Mouse (Mus musculus): ENCODE data around the gene Lrmda. TPM values are rescaled to one million over a fixed set of nuclear protein-coding genes. Genes with fewer than 3 reads are reported as not detected.

Gene Lrmda
- total RNA-seq, 2 experiments from 2014 or later: 6.8 to 9.1 TPM

DNA sequence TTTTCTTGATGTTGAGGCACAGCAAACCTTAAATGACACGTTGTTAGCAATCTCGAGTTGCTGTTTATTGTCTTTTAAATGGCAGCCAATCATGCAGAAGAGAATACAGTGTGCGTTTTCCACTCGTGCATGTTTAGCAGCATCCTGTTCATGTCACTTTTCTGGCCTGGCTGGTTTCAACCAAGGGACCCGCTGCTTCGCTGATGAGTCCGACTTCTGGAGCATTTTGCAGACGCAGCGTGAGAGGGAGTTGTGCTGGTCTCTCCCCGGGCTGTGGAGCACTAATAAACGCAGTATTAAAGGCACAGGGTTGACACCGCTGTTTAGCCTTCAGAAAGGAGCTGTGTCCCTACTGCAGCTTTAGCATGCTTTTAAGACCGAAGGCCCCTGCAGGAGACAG, 133.2 kb downstream of the Lrmda start:
- DNase-seq (ENCODE audit: low spot score in 2 of 2): no peak

- DNase-seq (ENCODE audit: low spot score in 2 of 2): no peak
Observed at GRCm38 (mm10) chr14:22154096-22154495, 134.6 kb downstream of the Lrmda start.

DNA sequence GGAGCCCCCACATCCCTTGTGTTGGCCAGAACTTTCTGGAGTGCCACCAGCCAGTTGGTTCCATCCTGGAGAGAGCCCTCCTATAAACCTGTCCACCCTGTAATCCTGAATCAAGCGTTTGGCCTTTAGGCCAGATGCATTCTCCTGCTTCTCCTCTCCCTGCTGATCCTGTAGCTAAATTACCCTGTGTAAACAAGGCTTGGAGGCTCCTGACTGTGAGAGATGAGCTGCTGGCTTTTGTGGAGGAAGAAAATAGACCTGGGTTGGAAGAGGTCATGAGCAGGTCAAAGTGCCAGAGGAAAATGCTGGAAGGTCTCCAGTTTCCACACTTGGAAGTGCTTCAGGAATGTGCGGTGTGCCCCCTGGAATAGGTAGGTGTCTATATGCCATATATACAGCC, 135.5 kb downstream of the Lrmda start:
- no peak for DNase-seq (ENCODE audit: low spot score in 2 of 2)

DNA sequence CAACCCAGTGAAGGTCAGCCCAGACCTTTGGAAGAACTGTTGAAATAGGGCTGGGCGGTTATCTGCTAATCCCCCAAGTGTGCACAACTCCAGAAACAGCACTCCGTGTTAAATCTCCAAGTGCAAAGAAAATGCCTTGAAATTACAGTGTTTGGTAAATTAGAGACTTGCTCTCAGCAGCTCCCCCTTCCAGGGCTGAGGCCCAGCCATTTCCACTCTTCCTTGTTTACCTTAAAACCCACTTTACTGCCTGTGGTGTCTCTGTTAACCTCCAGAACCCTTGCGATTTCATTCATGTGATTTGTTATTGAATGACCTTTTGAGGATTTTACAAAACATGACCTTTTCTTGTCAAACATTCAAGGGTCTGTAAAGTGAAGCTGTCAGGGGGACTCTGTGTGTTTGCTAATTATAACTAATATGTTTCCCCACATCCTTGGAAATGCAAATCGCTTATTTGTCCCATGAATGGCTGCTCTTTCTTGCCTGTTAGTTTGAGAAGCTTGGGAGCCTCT, 136.1 kb downstream of the Lrmda start:
- no peak for DNase-seq (ENCODE audit: low spot score in 2 of 2)

DNA sequence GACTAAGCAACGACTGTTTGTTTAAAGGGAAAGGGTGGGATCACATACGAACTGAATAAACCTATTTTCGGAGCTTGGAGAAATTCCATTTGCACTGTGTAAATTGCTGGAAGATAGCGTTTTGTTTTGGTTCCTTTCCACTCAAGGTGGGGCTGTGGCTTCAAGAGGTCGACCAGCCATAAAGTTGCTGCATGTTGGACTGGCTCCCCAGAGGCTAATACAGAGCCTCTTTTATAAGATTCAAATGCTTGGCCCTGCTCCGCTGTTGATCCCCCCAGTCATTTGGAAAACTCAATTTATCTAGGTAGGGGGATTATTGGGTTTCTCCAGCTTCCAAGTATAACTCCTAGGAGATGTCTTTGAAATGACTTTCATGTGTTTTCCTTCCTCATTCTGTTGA, 137.5 kb downstream of the Lrmda start:
- no peak for DNase-seq (ENCODE audit: low spot score in 2 of 2)

DNA sequence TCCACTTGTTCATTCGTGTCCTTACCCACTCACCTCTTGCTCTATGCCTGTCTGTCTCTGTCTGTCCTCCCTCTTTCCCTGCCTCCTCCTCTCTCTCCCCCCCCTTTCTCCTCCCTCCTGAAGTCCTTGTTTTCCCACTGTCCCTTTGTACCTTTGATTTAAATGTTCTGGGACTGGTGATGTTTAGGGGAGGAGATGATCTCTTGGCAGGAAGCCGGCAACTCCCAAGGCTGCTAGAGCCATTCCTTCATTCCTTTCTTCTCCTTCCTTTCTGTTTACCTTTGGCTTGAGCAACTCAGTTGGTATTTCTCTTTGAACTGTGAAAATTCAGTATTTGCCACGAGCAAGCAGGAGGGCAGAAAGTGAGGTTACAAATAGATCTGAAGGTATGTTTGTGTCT, 141.9 kb downstream of the Lrmda start:
- DNase-seq (ENCODE audit: low spot score in 2 of 2): no peak

DNA sequence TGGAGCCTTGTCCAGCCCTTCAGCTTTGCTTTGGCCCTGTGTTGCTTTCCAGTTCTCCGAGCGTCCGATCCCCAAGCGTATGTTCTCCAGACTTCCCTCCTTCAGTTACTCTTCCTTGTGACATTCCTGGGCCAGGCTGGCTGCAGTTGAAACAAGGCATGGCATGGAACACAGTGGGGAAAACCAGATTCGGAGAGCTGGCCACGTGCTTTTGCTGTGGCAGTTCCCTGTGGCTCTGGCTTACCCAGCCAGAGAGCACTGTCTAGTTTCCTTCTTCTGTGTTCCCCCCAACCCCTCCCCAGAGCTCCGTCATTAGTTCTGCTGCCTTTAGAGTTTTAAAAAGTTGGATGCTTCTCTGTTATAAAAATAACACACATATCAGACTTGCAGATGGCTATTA, 147.8 kb downstream of the Lrmda start:
- DNase-seq (ENCODE audit: low spot score in 2 of 2): no peak

- DNase-seq (ENCODE audit: low spot score in 2 of 2): no peak
Observed at GRCm38 (mm10) chr14:22168077-22168794, 148.7 kb downstream of the Lrmda start.

DNA sequence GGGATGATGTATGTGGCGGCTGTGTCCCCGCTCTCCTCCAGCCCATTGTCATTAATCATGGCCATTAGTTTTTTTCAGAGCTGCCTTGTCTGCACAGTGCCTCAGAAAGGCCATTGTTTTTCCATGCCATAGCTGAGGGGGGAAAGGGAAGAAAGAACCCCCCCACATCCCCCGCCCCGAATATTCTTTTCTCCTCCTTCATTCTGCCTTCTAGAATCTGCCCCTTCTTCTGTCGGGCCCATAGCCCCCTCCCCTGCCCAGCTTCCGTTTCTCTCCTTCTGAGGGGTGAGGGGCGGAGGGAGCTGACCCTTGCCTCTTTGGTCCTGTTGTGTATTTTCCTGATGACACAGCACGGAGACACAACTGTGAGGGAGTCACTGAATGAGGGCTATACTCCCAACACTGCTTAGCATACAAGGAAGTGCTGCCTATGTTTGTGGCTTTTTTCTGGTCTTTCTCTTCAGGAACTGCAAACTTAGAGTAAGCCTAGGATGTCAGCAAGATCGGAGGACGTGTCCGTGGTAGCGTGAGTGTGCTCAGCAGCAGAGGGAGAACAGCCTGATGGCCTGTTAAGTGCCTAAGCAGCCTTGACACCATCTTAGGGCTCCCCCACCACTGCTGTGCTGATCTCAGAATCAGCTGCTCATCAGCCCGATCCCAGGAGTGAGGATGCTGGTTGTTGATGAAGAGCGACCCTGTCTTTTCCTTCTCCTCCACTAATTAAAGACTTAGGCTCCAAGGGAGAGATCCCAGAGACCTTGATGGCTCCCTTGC, 149.5 kb downstream of the Lrmda start:
- DNase-seq (ENCODE audit: low spot score in 2 of 2): no peak

DNA sequence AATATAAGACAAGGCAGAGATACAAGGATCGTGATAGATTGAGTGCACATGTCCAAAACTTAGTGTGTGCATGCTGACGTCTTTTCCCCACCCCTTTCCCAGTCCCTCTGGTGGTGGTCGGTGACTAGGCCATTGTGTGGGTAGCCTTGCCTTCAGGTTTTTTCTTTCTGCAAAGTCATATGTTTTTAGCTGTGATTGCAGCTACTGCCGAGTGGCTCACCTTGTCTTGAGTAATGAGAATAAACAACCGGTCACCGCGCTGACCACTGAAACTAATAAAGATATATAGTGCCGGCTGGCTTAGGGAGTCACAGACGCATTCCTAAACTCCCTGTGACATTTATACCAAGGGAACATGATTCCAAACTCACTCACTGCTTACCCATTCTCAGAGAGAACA, 155.2 kb downstream of the Lrmda start:
- peak in 1 of 2 experiments; percentile 5 for DNase-seq (ENCODE audit: low spot score in 2 of 2)

DNA sequence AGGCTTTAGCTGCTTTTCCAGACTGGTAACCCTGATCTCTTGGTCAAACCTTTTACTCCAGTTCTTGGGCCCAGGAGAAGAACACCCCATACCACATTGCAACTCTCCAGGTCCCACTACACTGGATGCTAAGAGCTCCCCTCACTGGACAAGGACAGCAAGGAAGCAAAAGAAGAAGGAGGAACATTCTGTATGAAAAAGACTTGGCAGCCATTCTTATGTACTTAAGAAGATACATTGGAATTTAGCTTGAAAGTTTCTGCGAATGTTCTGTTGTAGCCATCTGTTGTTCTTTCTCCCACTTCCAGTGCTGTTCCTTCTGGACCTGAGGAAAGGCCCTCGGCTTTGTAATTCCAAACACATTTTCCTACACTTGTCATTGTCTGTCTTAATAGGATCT, 160.2 kb downstream of the Lrmda start:
- DNase-seq (ENCODE audit: low spot score in 2 of 2): no peak

DNA sequence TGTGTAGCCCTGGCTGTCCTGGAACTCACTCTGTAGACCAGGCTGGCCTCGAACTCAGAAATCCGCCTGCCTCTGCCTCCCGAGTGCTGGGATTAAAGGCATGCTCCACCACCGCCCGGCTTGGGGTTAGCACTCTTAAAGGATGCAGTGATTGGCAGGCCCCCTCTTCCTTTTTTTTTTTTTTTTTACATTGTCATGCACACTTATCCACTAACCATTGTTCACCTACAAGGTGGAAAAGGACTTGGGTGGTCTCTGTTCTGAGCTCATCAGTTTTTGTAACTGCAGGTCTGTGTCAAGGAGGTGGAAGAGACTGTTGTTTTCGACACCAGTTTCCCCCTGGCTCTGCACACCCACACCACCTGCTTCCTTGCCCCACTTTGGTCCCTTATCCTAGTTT, 162.0 kb downstream of the Lrmda start:
- DNase-seq (ENCODE audit: low spot score in 2 of 2): no peak

DNA sequence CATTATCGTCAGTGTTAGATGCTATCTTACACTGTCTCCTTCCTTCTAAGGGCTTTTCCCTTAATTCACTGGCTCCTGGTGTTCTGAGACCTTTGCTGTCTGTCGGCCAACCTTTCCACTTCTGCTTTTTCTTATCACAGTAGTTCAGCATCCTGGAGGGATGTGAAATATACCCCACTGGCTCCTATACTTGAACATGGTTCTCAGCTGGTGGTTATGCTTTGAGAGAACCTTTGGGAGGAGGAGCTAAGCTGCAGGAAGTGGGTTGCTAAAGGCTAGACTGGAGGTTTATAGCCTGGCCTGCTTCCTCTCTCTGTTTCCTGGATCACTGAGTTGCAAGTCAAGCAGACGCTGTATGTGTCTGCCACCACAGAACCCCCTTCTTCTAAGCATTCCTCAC, 163.7 kb downstream of the Lrmda start:
- no peak for DNase-seq (ENCODE audit: low spot score in 2 of 2)

- no peak for DNase-seq (ENCODE audit: low spot score in 2 of 2)
Observed at GRCm38 (mm10) chr14:22185452-22185851, 165.9 kb downstream of the Lrmda start.

GRCm38 (mm10) chr14:22190111-22190510, 170.6 kb downstream of the Lrmda start:
- DNase-seq (ENCODE audit: low spot score in 2 of 2): no peak

- DNase-seq (ENCODE audit: low spot score in 2 of 2): no peak
Observed at GRCm38 (mm10) chr14:22192185-22192584, 172.7 kb downstream of the Lrmda start.

GRCm38 (mm10) chr14:22198021-22198420, 178.5 kb downstream of the Lrmda start:
- DNase-seq (ENCODE audit: low spot score in 2 of 2): no peak

GRCm38 (mm10) chr14:22198641-22199425, 179.3 kb downstream of the Lrmda start:
- DNase-seq (ENCODE audit: low spot score in 2 of 2): no peak

- DNase-seq (ENCODE audit: low spot score in 2 of 2): no peak
Observed at GRCm38 (mm10) chr14:22201667-22202066, 182.2 kb downstream of the Lrmda start.

GRCm38 (mm10) chr14:22210601-22211000, 191.1 kb downstream of the Lrmda start:
- no peak for DNase-seq (ENCODE audit: low spot score in 2 of 2)

DNA sequence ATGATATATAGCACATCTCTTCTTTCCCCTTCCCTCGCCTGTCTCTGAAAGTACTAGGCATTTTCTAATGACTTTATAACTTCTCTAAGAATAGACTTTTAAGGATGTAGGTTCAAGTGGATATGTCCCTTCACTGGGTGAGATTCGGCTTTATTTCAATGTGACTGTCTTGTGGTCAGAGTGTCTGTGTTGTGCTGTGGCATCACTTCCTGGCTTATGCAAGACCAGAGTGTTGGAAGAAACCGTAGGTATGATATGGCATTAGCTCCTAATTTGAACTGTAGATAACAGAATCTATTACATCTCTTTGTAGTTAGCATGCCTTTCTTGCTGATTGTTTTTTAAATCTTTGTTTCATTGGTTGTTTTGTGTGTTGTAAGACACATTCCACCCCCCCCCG, 198.7 kb downstream of the Lrmda start:
- DNase-seq (ENCODE audit: low spot score in 2 of 2): no peak

DNA sequence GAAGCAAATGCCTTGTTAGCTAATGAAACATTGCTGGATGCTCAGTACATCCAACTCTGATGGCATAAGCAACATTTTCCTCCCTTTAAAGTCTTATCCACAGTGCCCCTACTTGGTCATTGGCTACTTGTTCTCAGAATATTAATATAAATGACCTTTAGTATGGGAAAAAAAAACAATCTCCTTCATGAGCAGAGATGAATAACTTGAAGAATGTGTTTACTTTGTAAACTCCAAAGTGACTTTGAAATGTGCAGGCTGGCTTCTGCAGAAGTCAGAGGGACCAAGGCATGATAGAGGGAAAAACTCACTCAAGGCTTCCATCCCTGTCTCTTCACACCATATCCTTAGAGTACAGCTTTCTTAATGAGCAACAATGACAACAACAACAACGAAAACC, 202.5 kb downstream of the Lrmda start:
- no peak for DNase-seq (ENCODE audit: low spot score in 2 of 2)
